Mouse (Mus musculus): ENCODE results near the gene Cic. TPM values are rescaled to one million over a fixed set of nuclear protein-coding genes. Genes with fewer than 3 reads are reported as not detected.

Cic gene
- polyA plus RNA-seq, 1 experiment from 2014 or later = 25.2 TPM

DNA sequence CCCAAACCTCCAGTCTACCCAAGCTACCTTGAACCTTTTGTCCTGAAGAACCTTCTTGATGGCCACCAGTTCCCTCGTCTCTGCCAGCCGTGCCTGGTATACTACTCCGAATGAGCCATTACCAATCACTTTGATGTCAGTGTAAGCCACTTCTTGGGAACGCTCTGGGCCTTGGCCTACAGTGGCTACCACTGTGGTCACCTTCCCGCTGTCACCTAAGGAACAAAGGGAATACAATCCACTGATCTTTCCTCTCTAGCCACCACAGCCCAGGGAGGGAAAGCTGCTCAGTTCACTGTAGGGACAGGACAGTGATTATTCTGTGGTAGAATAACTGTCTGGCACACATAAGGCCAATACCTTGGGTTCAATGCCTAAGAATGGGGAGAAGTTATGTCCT, 32.0 kb upstream of the Cic start:
- H3K4me3 ChIP-seq = no peak overlapping the region

DNA sequence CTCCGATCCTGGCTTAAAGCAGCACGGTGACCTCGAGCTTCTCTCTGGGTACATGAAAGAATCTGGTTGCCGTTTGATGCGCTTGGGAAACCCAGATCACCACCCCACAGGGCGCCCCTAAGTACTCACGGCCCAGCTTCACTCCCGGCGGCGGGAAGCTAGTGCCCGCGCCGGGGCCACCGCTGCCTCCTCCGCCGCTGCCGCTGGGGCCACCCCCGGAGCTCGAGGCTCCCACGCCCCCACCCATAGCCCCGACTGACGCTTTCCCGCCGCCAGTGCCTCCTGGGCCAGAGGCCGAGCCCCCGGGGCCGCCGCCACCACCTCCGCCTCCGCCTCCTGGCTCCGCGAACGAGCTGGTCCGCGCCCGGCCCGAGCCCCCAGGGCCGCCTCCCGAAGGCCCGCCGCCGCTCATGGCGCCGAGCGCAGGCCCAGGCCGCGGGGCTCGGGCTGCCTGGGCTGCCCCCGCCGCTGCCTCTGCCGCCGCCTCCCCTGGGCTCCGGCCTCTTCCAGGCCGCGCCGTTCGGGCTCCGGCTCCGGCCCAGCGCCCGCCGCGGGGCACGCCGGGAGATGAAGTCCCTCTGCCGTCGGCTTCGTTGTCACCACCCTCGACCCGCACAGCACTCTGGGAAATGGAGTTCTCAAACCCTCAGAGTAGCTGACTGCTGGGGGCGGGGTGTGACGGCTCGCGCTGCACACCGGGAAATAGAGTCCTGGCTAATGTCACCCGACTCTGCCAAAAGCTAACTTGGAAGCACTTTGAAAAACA, 30.1 kb upstream of the Cic start, which contains the start of gene Gsk3a:
Gene Gsk3a (minus strand): TSS at position 603 of the 766 bp plus-strand sequence.
- under 1% methylated on average over 76 of the region's 76 CpGs for WGBS
- Histone ChIP-seq H3K9me3 (replicated peaks) (no peaks in the 10 kb centered on the region), H3K27me3 (ENCODE audit: low read depth, poor library complexity, severe bottlenecking) (no peaks in the 10 kb centered on the region), H3K36me3 (peaks cover 54% of the 10 kb centered on the region), H3K4me1 (peaks cover 34% of the 10 kb centered on the region), H3K27ac (peak within 1 kb of the TSS; percentile 96), H3K4me3 (peak within 1 kb of the TSS; percentile 89)
- DNase-seq (ENCODE audit: low spot score) = peak; percentile 94

More for the DNA sequence above, 32.0 kb upstream of the Cic start:
- Histone ChIP-seq H3K27me3 (ENCODE audit: low read depth, poor library complexity, severe bottlenecking) (no peaks in the 10 kb centered on the region), H3K9me3 (replicated peaks) (no peaks in the 10 kb centered on the region), H3K36me3 (peaks cover 56% of the 10 kb centered on the region), H3K4me1 (peaks cover 30% of the 10 kb centered on the region), H3K27ac (no peak overlapping the region)
- 86% methylated on average over 5 of the region's 5 CpGs for WGBS
- no peak for DNase-seq (ENCODE audit: low spot score)

DNA sequence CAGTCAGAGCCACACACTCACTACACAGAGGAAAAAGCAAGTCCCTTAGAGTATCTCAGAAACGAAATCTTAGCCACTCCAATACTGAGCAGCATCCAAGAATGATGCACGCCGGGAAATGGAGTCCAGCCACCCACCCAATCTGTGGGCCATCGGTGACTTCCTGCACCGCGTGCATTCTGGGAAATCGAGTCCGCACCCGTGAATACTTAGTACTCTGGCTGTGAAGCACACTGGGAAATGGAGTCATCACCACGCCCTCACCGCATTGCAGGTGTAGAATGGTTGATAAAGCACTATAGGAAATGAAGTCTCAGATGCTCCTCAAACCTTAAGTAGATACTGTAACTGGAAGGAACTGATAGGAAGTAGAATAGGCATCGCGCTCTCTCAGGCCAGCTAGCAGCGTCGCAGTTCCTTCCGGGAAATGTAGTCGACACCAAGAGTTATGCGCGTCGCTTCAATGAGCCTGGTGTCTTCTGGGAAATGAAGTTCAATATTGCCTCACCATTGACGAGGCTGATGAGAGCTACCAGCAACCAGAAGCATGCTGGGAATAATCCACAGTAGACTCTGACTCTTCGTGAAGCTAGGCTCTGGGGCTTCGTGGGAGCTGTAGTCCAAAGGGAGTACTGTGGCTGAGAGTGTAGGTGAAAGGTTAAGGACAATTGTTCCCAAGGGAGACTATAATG, 29.3 kb upstream of the Cic start:
- WGBS = under 1% methylated on average over 23 of the region's 23 CpGs
- Histone ChIP-seq H3K4me1 (peaks cover 34% of the 10 kb centered on the region), H3K36me3 (peaks cover 54% of the 10 kb centered on the region), H3K27me3 (ENCODE audit: low read depth, poor library complexity, severe bottlenecking) (no peaks in the 10 kb centered on the region), H3K4me3 (peak overlapping the region; percentile 89), H3K27ac (peak overlapping the region; percentile 96), H3K9me3 (replicated peaks) (no peaks in the 10 kb centered on the region)
- DNase-seq (ENCODE audit: low spot score) = peak; percentile 90

DNA sequence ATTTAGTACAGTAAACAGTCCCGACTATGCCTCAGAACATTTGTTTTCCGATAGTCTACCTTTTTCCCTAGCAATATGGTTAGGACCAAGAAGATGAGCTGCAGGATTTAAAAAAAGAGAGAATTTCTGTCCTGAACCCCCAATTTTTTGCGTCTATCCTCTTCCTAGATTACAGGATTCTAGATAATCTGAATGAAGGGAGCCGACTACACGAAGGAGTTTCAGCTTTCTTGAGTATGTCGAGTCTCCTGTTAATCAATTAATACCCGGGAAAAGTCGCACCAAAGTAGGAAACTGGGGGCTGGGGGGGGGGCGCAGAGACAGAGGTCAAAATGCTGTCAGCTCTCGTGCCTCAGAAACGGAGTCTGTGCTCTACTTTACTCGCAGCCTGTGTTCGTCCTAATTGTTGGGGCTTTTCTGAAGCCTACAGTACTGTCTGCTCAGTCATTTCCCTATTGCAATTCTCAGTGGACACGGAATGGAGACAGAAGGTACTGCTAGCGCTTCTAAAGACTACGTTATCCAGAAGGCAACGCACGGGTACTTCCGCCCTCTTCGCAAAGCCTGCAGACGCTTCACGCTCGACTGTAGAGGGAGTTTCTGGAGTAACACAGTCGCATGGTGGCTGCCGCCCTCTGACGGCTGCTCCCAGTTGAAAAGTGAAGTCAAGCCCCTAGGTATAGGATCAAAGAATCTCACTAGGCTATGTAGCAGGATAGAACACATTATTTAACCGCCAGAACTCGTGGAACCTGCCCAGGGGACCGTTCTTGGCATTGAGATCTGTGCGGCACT, 28.5 kb upstream of the Cic start:
- peaks cover 40% of the 10 kb centered on the region for H3K4me1 ChIP-seq
- peaks cover 54% of the 10 kb centered on the region for H3K36me3 ChIP-seq
- H3K4me3 ChIP-seq = peak overlapping the region; percentile 89
- peak overlapping the region; percentile 96; the same call in 1 of the 2 replicates for H3K27ac ChIP-seq
- no peaks in the 10 kb centered on the region for H3K27me3 ChIP-seq (ENCODE audit: low read depth, poor library complexity, severe bottlenecking)
- WGBS = 3% methylated on average over 30 of the region's 30 CpGs
- DNase-seq (ENCODE audit: low spot score) = peak; percentile 82
- H3K9me3 ChIP-seq (replicated peaks) = no peaks in the 10 kb centered on the region

DNA sequence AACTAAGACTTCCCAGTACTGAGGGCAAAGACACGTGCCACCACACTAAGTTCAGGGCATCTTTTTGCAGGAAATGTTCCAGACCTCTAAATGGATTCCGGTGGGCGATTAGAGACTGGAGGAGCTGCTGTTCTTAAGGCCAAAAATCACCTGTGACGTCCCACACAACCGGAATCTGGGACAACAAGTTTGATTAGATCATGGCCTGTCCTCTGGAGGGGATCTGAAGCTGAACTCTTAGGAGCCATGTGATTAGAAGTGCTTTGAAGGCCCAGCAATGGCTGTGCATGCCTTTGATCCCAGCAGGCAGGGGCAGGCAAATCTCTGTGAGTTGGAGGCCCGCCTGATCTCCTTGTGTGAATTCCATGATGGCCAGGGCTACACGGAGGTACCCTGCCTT, 26.9 kb upstream of the Cic start:
- H3K27ac ChIP-seq = no peak overlapping the region

DNA sequence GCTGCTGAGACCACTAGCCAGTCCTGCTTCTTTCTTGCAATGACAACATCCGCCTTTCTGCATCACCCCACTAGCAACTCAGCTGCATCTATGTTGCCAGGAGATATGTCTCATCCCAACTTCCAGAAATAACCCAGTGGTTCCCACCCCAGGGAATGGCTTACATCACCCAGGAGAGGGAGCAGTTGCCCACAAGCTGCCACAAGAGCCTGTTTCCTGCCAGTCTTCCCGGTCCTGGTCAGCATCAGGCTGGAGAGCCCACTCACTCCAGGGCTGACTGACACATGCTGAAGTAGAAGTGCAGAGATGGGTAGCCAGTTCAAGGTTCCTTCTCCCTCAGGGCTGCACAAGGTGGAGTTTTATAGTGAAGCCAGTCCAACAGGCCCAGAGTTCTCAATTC, 26.4 kb upstream of the Cic start:
- Histone ChIP-seq H3K27me3 (ENCODE audit: low read depth, poor library complexity, severe bottlenecking) (no peaks in the 10 kb centered on the region), H3K36me3 (peaks cover 54% of the 10 kb centered on the region), H3K4me1 (peaks cover 47% of the 10 kb centered on the region), H3K9me3 (replicated peaks) (no peaks in the 10 kb centered on the region), H3K27ac (no peak overlapping the region), H3K4me3 (peak overlapping the region; percentile 14; the same call in 1 of the 2 replicates)
- peak; percentile 55 for DNase-seq (ENCODE audit: low spot score)
- 27% methylated on average over 2 of the region's 2 CpGs for WGBS

More for the DNA sequence above, 26.9 kb upstream of the Cic start:
- H3K4me1 ChIP-seq = peaks cover 47% of the 10 kb centered on the region
- H3K4me3 ChIP-seq = no peak overlapping the region
- H3K36me3 ChIP-seq = peaks cover 54% of the 10 kb centered on the region
- 61% methylated on average over 7 of the region's 7 CpGs for WGBS
- no peaks in the 10 kb centered on the region for H3K27me3 ChIP-seq (ENCODE audit: low read depth, poor library complexity, severe bottlenecking)
- no peak for DNase-seq (ENCODE audit: low spot score)
- no peaks in the 10 kb centered on the region for H3K9me3 ChIP-seq (replicated peaks)

DNA sequence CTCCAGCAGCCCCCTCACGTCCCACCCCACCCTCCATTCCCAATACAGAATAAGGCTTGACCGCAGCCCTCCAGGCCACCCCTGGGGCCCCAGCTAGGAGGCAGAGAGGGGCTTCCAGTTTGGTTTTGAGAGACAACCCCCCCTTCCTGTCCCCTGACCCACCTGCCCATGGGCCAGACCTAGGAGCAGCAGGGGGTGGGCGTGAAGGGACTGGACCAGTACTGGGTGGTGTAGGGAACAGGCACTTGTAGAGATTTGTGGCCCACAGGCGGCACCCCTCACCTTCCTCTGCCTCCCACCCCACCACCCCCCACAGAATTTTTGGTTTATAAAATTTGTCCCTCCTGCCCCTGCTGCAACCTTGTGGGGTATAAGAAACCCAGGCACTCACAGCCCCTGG, 24.1 kb upstream of the Cic start:
- H3K36me3 ChIP-seq = peaks cover 74% of the 10 kb centered on the region
- H3K27me3 ChIP-seq (ENCODE audit: low read depth, poor library complexity, severe bottlenecking) = no peaks in the 10 kb centered on the region
- H3K4me1 ChIP-seq = peaks cover 61% of the 10 kb centered on the region
- no peaks in the 10 kb centered on the region for H3K9me3 ChIP-seq (replicated peaks)
- 93% methylated on average over 4 of the region's 4 CpGs for WGBS
- H3K27ac ChIP-seq = no peak overlapping the region
- 0 out of 2 replicates have a peak overlapping the region, but pooled peaks have one; percentile 3 for H3K4me3 ChIP-seq
- DNase-seq (ENCODE audit: low spot score) = no peak

DNA sequence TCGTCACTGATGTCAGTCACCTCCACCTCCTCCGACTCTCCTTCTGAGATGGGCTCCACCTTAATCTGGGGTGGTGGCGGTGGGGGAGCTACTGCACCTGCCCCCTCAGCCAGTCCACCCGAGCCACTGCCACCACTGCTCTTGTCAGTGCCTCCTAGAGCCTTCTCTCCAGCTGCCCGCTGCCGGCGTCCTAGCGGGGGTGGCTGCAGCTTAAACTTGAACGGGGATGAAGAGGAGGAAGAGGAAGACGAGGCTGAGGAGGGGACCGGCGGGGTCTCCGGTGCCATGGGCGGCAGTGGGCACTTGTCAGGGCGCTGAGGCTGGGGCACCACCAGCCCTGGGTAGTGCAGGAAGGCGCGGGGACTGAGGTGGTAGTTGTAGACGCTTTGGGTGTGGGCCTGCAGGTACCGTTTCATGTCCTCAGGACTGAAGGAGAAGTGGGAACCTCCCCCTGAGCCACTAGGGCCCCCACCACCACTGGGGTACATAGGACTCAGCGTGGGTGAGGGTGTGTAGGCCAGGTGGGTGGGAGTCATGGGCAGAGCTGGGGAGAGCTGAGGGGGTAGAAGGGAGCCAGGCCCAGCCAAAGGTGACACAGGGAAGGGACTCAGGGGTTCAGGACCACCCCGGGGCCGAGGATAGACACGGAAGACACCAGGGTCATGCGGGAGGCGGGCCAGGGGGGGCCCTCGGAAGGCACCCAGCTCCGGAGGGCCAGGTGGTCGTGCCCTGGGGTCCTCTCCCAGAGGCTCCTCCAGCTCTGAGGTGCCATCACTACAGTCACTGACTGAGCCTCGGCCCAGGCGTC, 22.7 kb upstream of the Cic start:
- Histone ChIP-seq H3K27me3 (ENCODE audit: low read depth, poor library complexity, severe bottlenecking) (no peaks in the 10 kb centered on the region), H3K4me3 (no peak overlapping the region), H3K4me1 (peaks cover 52% of the 10 kb centered on the region), H3K9me3 (replicated peaks) (no peaks in the 10 kb centered on the region), H3K36me3 (peaks cover 78% of the 10 kb centered on the region), H3K27ac (0 out of 2 replicates have a peak overlapping the region, but pooled peaks have one; percentile 36)
- no peak for DNase-seq (ENCODE audit: low spot score)
- WGBS = 91% methylated on average over 30 of the region's 30 CpGs

DNA sequence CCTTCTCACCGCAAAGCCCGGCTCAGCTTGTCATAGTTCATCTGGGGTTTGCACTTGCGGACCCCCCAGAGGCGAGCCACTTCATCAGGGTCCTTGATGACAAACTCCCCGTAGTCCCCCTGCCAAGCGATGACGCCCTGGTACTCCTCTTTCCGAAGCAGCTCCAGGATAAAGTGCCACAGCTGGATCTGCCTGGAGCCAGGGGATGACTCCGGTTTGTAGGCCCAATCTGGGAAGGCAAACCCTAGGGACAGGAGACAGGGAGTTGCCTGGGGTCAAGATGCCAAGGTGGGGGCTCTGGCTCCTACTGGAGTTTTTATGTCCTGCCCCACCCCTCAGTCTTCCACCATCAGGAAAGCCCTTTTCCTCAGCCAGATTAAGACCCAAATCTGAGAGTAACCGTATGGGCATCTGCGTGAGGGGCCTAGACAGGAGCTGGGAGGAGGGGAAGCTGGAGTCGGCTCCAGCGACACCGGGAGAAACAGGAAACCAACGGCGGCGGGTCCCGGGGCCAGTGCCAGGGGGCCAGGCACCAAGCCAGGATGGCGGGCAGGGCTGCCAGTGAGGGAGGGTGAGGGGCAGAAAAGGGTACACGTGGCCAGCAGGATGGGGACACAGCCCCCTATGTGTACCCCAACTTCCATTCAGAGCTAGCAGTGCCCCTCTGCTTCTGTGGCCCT, 21.3 kb upstream of the Cic start:
- H3K27ac ChIP-seq = peak overlapping the region; percentile 97; the same call in 1 of the 2 replicates
- no peaks in the 10 kb centered on the region for H3K27me3 ChIP-seq (ENCODE audit: low read depth, poor library complexity, severe bottlenecking)
- H3K4me1 ChIP-seq = peaks cover 56% of the 10 kb centered on the region
- WGBS = 86% methylated on average over 20 of the region's 20 CpGs
- H3K9me3 ChIP-seq (replicated peaks) = no peaks in the 10 kb centered on the region
- no peak for DNase-seq (ENCODE audit: low spot score)
- H3K36me3 ChIP-seq = peaks cover 73% of the 10 kb centered on the region
- peak overlapping the region; percentile 99 for H3K4me3 ChIP-seq

DNA sequence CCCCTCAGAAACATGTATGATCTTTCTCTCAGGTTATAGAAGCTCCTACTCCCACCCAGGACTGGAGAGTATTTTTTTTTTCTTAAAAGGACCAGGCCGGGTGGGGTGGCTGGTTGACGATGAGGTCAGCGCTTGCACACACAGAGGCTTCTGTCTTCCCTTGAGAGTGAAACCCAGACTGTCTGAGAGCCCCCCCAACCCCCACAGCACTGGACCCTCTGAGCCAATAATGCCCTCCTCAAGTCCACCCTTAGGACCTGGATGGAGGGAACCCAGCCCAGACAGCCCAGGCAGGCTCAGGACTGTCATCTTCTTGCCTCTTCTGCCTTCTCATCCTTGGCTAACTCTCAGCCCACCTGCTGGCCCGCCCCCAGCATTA, 20.8 kb upstream of the Cic start:
- H3K27me3 ChIP-seq (ENCODE audit: low read depth, poor library complexity, severe bottlenecking) = no peaks in the 10 kb centered on the region
- peak overlapping the region; percentile 97; the same call in 1 of the 2 replicates for H3K27ac ChIP-seq
- no peaks in the 10 kb centered on the region for H3K9me3 ChIP-seq (replicated peaks)
- no peak for DNase-seq (ENCODE audit: low spot score)
- WGBS = 83% methylated on average over 4 of the region's 4 CpGs
- H3K4me3 ChIP-seq = peak overlapping the region; percentile 99
- peaks cover 67% of the 10 kb centered on the region for H3K36me3 ChIP-seq
- H3K4me1 ChIP-seq = peaks cover 58% of the 10 kb centered on the region

DNA sequence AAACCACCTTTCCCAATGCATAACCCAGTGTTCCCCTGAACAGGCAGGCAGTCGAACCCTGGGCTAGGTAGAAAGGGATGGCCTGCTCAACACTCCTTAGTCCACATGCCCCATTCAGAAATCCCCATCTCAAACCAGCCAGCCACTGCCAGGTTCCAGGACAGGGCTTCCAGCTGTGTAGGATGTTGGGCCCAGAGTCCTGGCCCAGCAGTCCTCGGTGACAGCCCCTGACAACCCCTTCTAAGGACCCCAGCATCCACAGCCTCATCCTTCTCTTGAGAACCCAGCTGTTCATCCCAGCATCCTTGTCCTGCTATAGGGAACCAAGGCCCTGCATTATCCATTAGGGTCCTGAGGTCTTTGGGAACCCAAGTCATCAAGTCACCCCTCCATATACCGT, 20.0 kb upstream of the Cic start:
- Histone ChIP-seq H3K4me1 (peaks cover 64% of the 10 kb centered on the region), H3K27ac (peak overlapping the region; percentile 97), H3K9me3 (replicated peaks) (no peaks in the 10 kb centered on the region), H3K27me3 (ENCODE audit: low read depth, poor library complexity, severe bottlenecking) (no peaks in the 10 kb centered on the region), H3K36me3 (peaks cover 61% of the 10 kb centered on the region), H3K4me3 (peak overlapping the region; percentile 99)
- no peak for DNase-seq (ENCODE audit: low spot score)
- 32% methylated on average over 3 of the region's 3 CpGs for WGBS
